Mouse (Mus musculus): Measurements from ENCODE around the gene Brms1l. TPM values are rescaled to one million over a fixed set of nuclear protein-coding genes. Genes with fewer than 3 reads are reported as not detected.

Gene Brms1l
- polyA plus RNA-seq, 1 experiment, result 132 TPM

- H3K27ac ChIP-seq (ENCODE audit: insufficient read depth, low read length), result no peak overlapping the region
- no peak overlapping the region for H3K4me3 ChIP-seq (ENCODE audit: insufficient read depth, low read length)
- H3K4me1 ChIP-seq (ENCODE audit: control insufficient read depth, insufficient read depth, low read length), result no peaks in the 10 kb centered on the region
- TF ChIP-seq CTCF (IDR thresholded peaks at IDR 0.05; ENCODE audit: extremely low read depth, insufficient read depth, low read length), result no peak
- no peak for TF ChIP-seq POLR2A (IDR thresholded peaks at IDR 0.05; ENCODE audit: extremely low read depth, insufficient read depth, low read length)
Measured at GRCm38 (mm10) chr12:55847851-55848250, 11.7 kb downstream of the Brms1l start.

DNA sequence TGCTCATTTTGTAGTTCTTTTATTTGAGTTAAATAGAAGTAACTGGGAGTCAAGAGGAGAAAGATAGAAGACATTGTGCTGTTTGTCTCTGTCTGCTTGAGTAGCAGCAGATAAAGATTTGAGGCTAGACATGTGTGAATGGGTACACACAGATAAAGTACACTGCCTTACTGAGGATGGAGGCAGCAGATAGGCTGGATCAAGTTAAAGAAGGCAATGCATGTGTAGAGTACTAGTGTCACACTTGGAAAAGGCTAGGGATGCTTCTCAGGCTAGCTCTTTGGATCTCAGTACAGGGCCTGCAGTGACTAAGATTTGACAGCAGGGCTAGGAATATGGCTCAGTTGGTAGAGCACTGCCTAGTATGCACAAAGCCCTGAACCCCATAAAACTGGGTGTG lies 14.5 kb downstream of the Brms1l start:
- no peaks in the 10 kb centered on the region for H3K4me1 ChIP-seq (ENCODE audit: control insufficient read depth, insufficient read depth, low read length)
- H3K27ac ChIP-seq (ENCODE audit: insufficient read depth, low read length), result no peak overlapping the region
- TF ChIP-seq CTCF (IDR thresholded peaks at IDR 0.05; ENCODE audit: extremely low read depth, insufficient read depth, low read length), result no peak
- no peak overlapping the region for H3K4me3 ChIP-seq (ENCODE audit: insufficient read depth, low read length)

DNA sequence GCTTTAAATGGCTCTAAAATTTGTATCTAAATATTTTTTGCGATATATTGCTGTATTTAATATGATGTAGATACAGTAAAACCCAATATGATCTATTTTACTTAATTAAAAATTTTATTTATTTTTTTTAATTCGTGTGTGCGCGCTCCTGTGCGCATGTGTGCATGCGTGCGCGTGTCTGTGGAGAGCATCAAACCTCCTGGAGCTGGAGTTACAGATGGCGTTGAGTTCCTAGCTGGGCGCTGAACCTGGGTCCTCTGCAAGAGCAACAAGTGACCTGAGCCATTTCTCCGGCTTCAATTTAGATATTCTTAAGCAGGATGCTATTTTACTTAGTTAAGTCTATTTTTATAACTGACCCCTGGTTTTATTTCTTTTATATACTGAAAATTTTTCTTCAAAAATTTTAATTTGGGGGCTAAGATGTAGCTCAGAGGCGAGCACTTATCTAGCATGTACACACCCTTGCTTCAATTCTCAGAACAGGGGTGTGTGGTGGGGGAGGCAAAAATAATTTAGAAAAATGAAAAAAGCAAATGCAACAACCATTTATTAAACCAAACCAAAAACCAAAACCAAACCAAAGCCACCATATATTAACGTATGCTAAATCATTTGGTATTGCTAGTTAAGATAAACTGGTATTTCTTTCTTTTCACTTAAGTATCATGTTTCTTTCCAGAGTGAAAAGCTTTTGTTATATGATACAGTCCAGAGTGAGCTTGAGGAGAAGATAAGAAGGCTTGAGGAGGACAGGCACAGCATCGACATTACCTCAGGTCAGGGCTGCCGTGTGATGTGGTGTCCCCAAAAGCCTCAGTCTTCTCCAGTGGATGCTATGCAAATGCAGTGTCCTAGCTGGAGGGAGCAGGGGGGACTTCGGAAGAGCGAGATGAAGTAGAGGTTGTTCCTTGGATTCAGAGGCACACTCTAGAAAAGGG lies 23.6 kb downstream of the Brms1l start:
- TF ChIP-seq POLR2A (IDR thresholded peaks at IDR 0.05; ENCODE audit: extremely low read depth, insufficient read depth, low read length) (no peak), CTCF (IDR thresholded peaks at IDR 0.05; ENCODE audit: extremely low read depth, insufficient read depth, low read length) (no peak)
- no peak overlapping the region for H3K27ac ChIP-seq (ENCODE audit: insufficient read depth, low read length)

DNA sequence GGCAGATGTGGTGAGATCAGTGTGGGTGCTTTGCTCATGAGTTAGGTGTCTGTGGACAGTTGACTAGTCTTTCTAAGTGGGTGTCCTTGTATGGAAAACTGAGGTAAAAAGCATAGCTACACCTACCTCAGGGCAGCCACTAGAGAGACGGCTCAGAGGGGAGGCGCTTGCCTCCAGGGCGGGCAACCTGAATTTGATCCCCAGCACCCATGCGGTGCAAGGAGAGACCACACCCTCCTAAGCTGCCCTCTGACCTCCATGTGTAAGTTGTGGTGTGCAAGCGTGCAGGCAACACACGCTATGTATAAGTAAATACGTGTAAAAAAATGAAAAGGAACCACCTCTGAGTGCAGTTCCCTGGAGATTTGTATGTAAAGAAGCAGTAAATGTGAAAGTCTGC lies 24.5 kb downstream of the Brms1l start:
- H3K27ac ChIP-seq (ENCODE audit: insufficient read depth, low read length), result no peak overlapping the region
- H3K4me3 ChIP-seq (ENCODE audit: insufficient read depth, low read length), result no peak overlapping the region
- no peaks in the 10 kb centered on the region for H3K4me1 ChIP-seq (ENCODE audit: control insufficient read depth, insufficient read depth, low read length)
- no peak for TF ChIP-seq POLR2A (IDR thresholded peaks at IDR 0.05; ENCODE audit: extremely low read depth, insufficient read depth, low read length)
- no peak for TF ChIP-seq CTCF (IDR thresholded peaks at IDR 0.05; ENCODE audit: extremely low read depth, insufficient read depth, low read length)

More for the DNA sequence above, 23.6 kb downstream of the Brms1l start:
- H3K4me3 ChIP-seq (ENCODE audit: insufficient read depth, low read length), result no peak overlapping the region
- no peaks in the 10 kb centered on the region for H3K4me1 ChIP-seq (ENCODE audit: control insufficient read depth, insufficient read depth, low read length)

DNA sequence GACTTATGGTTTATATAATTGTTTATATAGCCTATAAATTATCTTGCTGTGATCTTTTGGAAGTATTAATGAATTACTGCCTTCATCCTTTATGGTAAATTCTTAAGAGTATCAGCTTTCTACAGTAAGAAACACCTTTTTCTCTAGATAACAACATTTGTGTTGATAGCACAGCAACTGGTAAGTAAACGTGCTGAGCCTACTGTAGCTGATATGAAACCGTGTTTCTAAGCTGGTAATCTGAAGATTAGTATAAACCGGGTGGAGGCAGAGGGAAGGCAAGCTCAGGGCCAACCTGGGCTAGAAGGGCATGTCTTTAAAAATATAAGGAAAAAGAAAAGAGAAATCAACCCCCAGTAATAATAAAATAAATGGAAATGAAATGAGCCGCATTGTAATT lies 31.6 kb downstream of the Brms1l start:
- no peaks in the 10 kb centered on the region for H3K4me1 ChIP-seq (ENCODE audit: control insufficient read depth, insufficient read depth, low read length)
- no peak overlapping the region for H3K27ac ChIP-seq (ENCODE audit: insufficient read depth, low read length)
- H3K4me3 ChIP-seq (ENCODE audit: insufficient read depth, low read length), result no peak overlapping the region
- TF ChIP-seq POLR2A (IDR thresholded peaks at IDR 0.05; ENCODE audit: extremely low read depth, insufficient read depth, low read length) (no peak), CTCF (IDR thresholded peaks at IDR 0.05; ENCODE audit: extremely low read depth, insufficient read depth, low read length) (no peak)

- no peaks in the 10 kb centered on the region for H3K4me1 ChIP-seq (ENCODE audit: control insufficient read depth, insufficient read depth, low read length)
- TF ChIP-seq POLR2A (IDR thresholded peaks at IDR 0.05; ENCODE audit: extremely low read depth, insufficient read depth, low read length), result no peak
- TF ChIP-seq CTCF (IDR thresholded peaks at IDR 0.05; ENCODE audit: extremely low read depth, insufficient read depth, low read length), result no peak
- no peak overlapping the region for H3K4me3 ChIP-seq (ENCODE audit: insufficient read depth, low read length)
- no peak overlapping the region for H3K27ac ChIP-seq (ENCODE audit: insufficient read depth, low read length)
Measured at GRCm38 (mm10) chr12:55869622-55870322, 33.6 kb downstream of the Brms1l start.

GRCm38 (mm10) chr12:55885449-55885848 lies 49.3 kb downstream of the Brms1l start:
- no peak for TF ChIP-seq POLR2A (IDR thresholded peaks at IDR 0.05; ENCODE audit: extremely low read depth, insufficient read depth, low read length)
- TF ChIP-seq CTCF (IDR thresholded peaks at IDR 0.05; ENCODE audit: extremely low read depth, insufficient read depth, low read length), result no peak
- H3K27ac ChIP-seq (ENCODE audit: insufficient read depth, low read length), result no peak overlapping the region
- H3K4me3 ChIP-seq (ENCODE audit: insufficient read depth, low read length), result no peak overlapping the region
- H3K4me1 ChIP-seq (ENCODE audit: control insufficient read depth, insufficient read depth, low read length), result peaks cover 1% of the 10 kb centered on the region; the same call in 1 of the 2 replicates

- no peak for TF ChIP-seq CTCF (IDR thresholded peaks at IDR 0.05; ENCODE audit: extremely low read depth, insufficient read depth, low read length)
- TF ChIP-seq POLR2A (IDR thresholded peaks at IDR 0.05; ENCODE audit: extremely low read depth, insufficient read depth, low read length), result no peak
- Histone ChIP-seq H3K4me1 (ENCODE audit: control insufficient read depth, insufficient read depth, low read length) (peaks cover 1% of the 10 kb centered on the region; the same call in 1 of the 2 replicates), H3K4me3 (ENCODE audit: insufficient read depth, low read length) (peak overlapping the region; percentile 16; the same call in 1 of the 2 replicates), H3K27ac (ENCODE audit: insufficient read depth, low read length) (no peak overlapping the region)
Measured at GRCm38 (mm10) chr12:55888570-55888969, 52.4 kb downstream of the Brms1l start.

DNA sequence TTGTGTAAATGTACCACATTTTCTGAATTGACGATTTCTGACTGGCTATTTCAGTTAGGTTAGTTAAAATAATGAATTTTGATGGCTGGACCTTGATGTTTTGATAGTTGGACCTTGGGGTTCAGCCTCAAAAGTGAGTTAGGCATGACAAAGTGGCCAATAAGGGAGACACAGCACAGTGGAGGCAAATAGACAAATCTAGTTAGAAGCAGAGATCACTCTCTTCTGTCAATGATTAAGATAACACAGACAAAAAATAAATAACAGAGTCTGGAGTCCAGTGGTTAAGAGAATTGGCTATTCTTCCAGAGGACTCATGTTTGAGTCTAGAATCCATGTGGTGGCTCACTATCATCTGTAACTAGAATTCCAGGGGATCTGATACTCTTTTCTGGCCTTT lies 68.7 kb downstream of the Brms1l start:
- TF ChIP-seq POLR2A (IDR thresholded peaks at IDR 0.05; ENCODE audit: extremely low read depth, insufficient read depth, low read length) (no peak), CTCF (IDR thresholded peaks at IDR 0.05; ENCODE audit: extremely low read depth, insufficient read depth, low read length) (no peak)
- H3K27ac ChIP-seq (ENCODE audit: insufficient read depth, low read length), result no peak overlapping the region
- H3K4me3 ChIP-seq (ENCODE audit: insufficient read depth, low read length), result no peak overlapping the region
- H3K4me1 ChIP-seq (ENCODE audit: control insufficient read depth, insufficient read depth, low read length), result no peaks in the 10 kb centered on the region

All from cortical plate, adult 2 months (tissue).